Mouse (Mus musculus): Measurements from ENCODE around the gene Trim24.

The Trim24 gene

DNA sequence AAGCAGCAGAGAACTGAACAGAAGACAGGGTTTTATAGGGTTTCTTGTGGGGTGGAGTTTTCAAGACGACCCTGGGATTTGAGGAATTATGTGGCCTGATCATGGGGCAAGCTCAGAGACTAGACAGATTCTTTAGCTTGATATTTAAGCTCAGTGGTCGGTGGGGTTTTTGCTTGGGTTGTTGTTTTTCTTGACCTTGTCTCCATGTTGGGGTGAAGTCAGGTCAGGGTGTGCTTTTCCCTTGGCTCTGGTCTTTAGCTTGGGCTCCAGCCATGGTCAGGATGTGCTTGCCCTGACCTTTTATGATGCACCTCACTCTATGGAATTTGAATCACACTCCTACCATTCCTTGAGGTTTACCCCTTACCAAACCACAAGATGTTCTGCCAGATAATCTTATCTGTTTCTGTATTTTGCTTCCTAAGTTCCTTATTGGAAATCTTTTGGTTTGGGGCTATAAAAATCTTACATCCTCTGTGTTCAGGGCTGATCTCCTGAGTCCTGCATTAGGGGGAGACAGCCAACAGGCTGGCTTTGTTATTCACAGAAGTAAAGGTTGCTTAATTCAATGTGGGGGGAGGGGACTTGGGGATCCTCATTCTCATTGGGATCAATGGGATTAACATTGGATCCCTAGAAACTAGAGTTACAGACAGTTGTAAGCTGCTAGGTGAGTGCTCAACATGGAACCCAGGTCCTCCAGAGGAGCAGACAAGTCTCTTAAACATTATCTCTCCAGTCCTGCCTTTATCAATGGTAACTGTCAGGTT is 6.5 kb upstream of the Trim24 start:
- DNase-seq (ENCODE audit: low spot score): no peak

DNA sequence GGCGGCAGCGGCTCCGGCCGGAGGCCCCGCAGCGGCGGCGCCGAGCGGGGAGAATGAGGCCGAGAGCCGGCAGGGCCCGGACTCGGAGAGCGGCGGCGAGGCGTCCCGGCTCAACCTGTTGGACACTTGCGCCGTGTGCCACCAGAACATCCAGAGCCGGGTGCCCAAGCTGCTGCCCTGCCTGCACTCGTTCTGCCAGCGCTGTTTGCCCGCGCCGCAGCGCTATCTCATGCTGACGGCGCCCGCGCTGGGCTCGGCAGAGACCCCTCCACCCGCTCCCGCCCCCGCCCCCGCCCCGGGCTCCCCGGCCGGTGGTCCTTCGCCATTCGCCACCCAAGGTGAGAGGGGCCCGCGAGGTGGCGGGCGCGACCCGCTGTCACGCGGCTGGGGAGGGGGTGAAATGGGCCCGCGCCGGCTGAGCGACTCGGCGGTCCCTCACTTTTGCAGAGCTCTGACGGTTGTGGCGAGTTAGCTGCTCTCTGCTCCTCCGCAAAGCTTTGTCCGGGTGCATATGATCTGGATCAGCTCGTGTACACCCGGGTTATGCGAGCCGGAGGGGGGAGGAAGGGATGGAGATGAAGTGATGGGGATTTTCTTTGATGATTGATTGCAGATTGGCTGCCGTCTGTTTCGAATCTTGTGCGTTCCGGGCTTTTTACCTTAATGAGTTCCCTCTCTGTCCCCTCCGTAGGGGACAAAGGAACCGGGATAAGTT is 683 bp downstream of the Trim24 start:
- peak; percentile 59 for DNase-seq (ENCODE audit: low spot score)

DNA sequence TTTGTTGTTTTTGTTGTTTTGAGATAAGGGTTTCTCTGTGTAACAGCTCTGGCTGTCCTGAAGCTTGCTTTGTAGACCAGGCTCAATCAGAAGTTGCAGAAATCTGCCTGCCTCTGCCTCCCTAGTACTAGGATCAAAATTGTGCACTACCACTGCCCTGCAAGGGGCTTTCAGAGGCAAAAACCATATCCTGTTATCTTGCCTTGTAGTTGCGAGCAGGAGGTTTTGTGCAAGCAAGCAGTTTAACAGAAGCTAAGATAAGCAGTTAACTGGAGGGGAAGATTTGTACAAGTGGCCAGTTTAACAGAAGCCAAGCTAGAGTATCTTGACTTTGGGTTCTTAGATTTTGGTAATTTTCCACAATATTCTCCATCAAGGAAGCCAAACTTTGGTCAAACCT is 2.2 kb downstream of the Trim24 start:
- DNase-seq (ENCODE audit: low spot score): no peak

DNA sequence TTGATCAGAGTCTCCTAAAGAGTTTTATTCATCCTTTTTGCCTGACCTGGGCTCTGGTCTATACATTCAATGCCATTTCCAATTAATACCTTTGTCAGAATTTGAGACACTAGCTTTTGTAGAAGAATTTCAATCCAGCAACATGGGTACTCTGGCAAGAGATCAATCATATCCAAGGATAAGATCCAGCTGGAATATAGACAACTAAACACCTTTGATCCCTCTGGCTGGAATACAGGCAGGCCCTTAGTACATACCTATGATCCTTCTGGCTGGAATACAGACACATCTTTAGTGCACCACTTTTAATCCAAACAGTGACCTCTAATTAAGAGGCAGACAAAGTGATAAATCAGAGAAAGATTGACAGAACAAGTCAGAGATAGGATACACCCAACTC is 3.1 kb downstream of the Trim24 start:
- no peak for DNase-seq (ENCODE audit: low spot score)

DNA sequence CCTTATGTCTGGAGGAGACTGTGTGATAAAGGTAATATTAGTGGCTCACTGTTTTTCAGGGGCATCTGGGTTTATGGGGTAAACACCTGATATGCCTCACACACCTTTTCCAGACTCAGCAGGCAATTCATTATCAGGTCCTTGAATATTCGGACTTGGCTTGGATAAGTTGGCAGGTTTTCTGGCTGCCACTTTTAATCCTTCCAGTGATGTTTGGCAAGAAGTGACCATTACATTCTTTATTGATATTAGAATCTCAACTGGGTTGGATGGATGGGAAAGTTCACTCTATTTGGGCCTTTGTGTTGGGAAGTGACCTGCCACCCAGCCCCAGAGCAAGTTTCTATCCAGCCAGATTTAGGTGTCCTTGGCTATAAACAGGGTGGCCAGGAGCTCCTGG is 7.6 kb downstream of the Trim24 start:
- DNase-seq (ENCODE audit: low spot score): no peak

DNA sequence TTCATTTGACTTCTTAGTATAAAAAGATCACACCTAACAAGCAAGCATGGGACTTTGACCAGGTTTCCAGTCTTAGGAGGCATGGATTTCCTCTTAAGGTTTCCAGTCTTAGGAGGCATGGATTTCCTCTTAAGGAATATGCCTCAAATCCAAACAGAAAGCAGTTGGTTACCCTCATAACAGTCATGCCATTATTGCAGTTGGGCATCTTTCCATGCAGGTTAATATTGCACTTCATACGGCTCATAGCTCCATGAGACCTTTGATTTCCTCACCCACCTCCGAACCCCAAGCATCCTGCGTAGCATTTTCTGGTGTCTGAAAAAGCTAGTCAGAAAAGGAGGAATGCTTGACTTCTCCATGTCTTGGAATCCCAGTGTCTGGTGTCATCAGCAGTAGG is 10.0 kb downstream of the Trim24 start:
- DNase-seq (ENCODE audit: low spot score): no peak

DNA sequence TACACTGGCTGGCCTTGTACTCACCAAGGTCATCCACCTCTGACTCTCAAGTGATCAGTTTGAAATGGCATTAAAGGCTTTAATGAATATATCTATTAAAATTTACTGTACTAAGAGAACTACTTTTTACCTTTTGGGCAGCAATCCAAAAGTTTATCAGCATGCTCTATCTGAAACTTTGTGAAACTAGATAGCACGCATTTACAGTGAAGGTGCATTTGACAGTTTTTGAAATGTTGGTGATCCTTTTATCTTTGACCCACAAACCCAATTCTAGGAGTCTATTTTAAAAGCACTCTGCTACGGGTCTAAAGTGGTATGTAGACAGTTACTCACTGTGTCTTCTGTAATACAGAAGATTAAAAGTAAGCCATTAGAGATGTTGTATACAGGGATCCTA is 23.0 kb downstream of the Trim24 start:
- no peak for DNase-seq (ENCODE audit: low spot score)

DNA sequence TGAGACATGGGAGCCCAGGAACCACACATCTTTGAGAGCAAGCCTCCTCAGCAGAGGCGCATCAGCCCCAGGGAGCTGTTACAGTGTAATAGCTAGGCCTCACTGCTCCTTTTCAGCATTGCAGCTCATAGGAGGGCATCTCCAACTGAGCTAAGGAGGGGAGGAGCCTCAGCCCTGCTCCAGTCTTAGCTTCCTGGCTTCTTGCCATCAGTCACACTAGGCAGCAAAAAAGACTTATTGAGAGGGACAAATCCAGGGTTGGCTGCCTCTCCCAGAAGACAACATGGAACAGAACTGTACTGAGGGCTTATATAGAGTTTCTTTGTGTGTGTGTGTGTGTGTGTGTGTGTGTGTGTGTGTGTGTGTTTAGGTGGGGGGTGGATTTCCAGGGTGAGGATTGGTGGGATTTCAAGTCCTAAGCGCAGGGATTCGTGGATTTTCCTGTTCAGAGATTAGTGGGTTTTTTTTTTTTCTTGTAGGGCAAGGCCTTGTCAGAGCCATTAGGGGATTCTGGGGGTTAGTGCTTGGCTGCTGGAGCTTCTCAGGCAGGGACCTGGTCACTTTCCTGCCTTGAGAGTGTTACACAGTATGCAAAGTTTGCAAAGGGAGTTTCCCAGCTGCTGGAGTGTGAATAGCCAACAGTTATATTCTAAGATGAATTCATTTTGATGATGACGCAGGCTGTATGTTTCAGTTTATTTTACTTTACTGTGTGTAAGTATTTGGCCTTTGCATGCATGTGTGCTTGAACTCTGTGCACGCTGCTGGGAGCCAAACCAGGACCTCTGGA is 25.2 kb downstream of the Trim24 start:
- peak; percentile 37 for DNase-seq (ENCODE audit: low spot score)

DNA sequence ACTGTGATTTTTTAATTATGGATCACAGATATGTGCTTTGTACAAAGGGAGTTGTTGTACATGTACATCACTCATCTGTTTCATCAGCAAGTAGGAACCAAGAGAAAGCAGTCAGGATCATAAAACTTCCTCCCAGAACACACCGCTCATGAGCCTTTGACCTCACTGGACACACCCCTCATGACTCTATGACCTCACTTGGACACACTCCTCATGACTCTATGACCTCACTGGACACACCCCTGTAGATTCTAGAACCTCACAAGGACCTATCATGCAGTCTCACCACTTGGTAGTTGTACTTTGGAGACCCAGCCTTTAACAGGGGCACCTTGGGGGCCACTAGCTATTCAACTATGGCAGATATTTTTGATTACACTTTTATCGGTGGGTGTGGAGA is 29.6 kb downstream of the Trim24 start:
- DNase-seq (ENCODE audit: low spot score): no peak

DNA sequence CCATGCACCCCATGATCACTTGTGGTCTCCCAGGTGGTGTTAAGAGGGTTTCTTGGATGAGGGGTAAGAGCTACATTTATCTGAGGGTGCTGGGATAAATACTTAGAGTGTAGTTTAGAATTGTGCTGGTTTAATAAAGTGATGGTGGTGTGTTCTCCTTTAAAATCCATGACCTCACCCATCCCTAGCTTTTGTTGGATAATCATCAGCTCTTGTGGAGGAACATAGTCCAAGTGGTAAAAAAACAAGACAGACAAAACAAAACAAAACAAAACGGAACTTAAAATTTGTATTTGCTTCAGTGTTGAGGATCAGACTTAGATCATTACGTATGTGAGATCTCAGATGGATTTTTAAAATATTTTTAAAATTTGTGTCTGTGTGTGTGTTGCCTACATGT is 31.2 kb downstream of the Trim24 start:
- DNase-seq (ENCODE audit: low spot score): no peak

DNA sequence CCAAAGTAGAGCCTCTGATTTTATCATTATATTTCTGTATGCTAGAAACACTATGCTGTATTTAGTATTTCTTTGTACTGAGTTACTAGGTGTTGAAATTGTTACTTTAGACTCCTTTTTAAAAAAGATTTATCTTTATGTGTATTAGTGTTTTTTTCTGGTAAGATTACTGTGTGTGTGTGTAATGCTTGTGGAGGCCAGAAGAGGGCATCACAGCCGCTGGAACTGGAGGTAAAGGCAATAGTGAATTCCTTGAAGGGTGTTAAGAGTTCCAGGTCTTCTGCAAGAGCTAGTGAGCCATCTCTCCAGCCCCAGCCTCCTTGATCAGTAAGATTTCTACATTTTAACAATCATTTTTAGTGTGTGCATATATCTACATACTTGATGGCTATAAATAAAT is 33.2 kb downstream of the Trim24 start:
- no peak for DNase-seq (ENCODE audit: low spot score)

DNA sequence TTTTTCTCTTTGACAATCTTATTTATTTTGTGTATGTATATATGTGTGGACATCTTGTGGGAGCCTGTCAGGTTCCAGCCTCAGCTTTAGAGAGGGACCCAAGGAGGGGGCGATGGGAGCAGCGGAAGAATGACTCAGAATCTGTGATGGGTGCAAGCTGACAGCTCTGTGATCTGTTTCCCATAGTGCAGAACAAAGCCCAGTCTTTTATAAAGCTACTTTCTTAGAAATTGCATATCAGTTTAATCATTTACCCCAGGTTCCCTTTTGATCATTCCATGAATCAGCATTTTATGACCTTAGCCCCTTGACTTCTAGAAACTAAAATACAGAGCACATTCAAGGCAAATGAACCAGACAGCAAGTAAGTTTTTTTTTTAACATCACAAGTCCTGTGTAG is 42.9 kb downstream of the Trim24 start:
- DNase-seq (ENCODE audit: low spot score): no peak

DNA sequence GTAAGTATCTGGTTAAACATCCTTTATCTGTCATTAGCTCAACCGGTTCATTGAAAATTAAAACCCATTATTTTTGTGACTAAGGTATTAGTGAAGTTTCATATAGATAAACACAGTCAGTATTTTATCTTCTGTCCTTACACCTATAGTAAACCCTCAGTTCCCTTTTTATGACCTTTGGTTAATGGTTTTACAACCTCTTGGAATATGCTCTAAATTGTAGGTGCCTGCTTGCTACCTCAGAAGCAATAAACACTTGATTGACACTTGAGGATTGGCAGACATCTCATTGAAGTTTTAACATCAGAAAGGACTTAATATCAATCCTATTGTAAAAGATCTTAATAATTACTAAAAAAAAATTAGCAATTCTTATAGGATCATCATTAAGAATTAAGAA is 54.5 kb downstream of the Trim24 start:
- DNase-seq (ENCODE audit: low spot score): no peak

DNA sequence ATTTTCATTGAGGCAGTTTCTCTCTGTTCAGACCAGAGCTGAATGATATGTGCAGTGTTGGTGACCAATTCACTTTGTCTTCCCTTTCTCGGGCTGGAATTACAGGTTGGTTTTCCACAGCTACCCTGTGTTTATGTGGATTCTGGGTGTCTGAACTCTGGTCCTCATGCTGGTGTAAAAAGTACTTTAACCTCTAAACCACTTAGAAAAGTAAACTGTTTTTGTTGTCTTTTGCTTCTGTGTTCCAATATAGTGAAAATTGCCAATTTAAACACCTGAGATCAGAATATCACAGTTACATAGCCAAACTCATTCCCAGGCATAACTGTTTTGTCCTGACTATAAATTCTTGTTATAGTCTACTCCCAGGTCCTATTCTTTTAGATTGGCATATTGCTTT is 56.1 kb downstream of the Trim24 start:
- no peak for DNase-seq (ENCODE audit: low spot score)

DNA sequence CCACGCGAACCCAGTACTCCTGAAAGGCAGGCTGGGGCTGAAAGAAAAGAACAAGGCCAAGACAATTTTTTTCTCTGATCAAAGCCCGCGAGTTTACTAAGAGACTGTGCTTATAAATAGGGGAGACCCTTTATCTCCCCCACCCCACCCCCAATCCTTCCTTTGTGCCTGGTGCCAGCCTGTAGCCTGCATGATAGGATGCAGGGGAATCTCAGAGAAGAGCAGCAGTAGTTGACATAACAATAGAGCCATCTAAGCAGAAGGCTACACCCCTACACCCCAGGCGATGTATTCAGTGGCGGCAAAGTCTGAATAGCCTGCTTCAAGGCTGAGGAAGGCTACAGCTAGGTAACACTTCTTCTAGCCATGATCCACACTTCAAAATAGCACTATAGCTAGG is 65.9 kb downstream of the Trim24 start:
- no peak for DNase-seq (ENCODE audit: low spot score)

DNA sequence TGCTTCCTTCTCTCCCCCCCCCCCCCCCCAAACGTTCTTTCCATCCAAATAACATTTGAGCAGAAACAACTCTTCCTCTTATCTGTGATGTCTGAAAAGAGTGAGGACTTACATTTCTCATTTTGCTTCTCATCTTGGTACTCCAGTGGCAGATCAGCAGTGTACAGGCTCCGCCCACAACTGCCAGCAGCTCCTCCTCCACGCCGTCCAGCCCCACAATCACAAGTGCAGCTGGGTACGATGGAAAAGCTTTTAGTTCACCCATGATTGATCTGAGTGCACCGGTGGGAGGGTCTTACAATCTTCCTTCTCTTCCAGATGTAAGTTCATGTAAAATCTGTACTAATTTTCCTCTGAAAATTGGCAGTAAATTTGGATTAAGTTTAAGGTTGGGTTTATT is 80.7 kb downstream of the Trim24 start:
- no peak for DNase-seq (ENCODE audit: low spot score)

DNA sequence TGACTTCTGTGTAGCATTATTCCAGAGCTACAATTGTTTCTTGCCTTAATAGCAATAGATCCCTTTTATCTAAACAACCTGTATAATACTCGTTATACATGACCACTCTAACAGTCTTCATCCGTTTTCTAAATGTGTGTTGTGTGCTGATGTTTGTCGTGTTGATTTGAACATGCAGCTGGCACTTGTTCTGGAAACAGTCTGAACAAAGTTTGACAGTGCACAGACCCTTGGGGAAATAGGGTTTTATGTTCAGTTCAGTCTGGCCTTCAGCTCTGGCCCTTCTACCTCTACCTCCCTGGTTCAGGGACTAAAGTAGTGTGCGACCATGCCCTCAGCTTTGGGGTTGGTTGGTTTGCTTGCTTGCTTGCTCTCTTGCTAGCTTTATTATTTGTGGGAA is 96.8 kb downstream of the Trim24 start:
- DNase-seq (ENCODE audit: low spot score): no peak

DNA sequence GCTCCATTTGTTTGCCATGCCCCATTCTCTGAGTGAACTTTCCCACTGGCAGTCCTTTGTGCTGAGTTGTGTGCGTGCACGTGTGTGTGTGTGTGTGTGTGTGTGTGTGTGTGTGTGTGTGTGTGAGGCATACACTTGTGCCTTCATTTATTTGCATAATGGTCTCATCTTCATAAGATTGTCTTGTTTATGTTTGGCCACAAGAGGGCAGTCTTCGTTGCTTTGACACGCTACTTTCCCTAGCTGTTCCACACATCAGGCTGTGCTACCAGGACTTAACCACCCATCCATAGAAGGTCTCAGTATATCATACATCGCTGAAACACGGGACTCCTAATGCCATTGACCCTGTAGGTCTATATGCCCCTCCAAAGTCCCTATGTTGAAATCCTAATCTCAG is 136.8 kb downstream of the Trim24 start:
- no peak for DNase-seq (ENCODE audit: low spot score)

DNA sequence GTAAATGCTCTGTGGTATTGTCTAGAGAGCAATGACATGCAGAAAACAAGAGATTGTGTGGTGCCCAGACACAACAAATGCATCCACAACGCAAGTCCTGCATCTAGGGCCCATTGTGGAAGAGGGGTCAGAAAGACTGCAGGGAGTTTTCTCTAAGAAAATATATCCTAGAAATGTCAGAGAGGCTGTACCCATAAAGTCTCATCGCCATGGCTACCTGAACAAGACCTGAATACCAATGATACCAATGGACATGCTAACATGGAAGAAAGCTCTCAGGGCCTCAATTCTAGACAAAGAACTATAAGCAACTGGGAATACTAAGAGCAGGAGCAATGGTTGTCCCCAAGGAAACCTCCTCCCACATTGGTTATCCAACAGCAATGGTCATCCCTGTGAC is 142.2 kb downstream of the Trim24 start:
- DNase-seq (ENCODE audit: low spot score): no peak

Measured in testis, postnatal 14 days (tissue).